Mouse (Mus musculus) hindbrain, postnatal 0 days (tissue): Measurements from ENCODE around the gene Naip1. TPM values are rescaled to one million over a fixed set of nuclear protein-coding genes. Genes with fewer than 3 reads are reported as not detected.

Experiments used
- ATAC-seq: fragments of 200-750 bp; cut with Nextera tagmentation; 2 replicates; pipeline ENCODE4 v1.8.0; 2017; ENCODE audit warnings: mild to moderate bottlenecking, moderate TSS enrichment, moderate library complexity
- DNase-seq: peaks from one replicate; pipeline ENCODE4 v3.0.0-alpha.2; 2015; ENCODE audit warnings: low spot score
- H3K27ac ChIP-seq: fragments of 300-500 bp; sonication (generic); 2 replicates; pipeline ENCODE4 v1.5.1; 2014; ENCODE audit warnings: mild to moderate bottlenecking
- H3K27me3 ChIP-seq: fragments of 300-500 bp; sonication (generic); 2 replicates; pipeline ENCODE4 v1.6.1; 2014; ENCODE audit warnings: low read length, mixed read lengths; ENCODE audit not compliant: insufficient read depth
- H3K36me3 ChIP-seq: fragments of 300-500 bp; sonication (generic); 2 replicates; pipeline ENCODE4 v1.6.1; 2014; ENCODE audit warnings: low read length, mixed read lengths; ENCODE audit not compliant: insufficient read depth
- H3K4me1 ChIP-seq: fragments of 300-500 bp; sonication (generic); 2 replicates; pipeline ENCODE4 v1.6.1; 2014; ENCODE audit warnings: antibody characterized with exemption, low read length, mixed read lengths; ENCODE audit not compliant: insufficient read depth
- H3K4me2 ChIP-seq: fragments of 300-500 bp; sonication (generic); 2 replicates; pipeline ENCODE4 v1.6.1; 2014; ENCODE audit warnings: low read depth, mild to moderate bottlenecking, low read length, moderate library complexity, mixed read lengths
- H3K4me3 ChIP-seq: fragments of 300-500 bp; sonication (generic); 2 replicates; pipeline ENCODE4 v1.5.1; 2014; ENCODE audit warnings: low read length
- H3K9ac ChIP-seq: fragments of 300-500 bp; sonication (generic); replicated peaks from 2 replicates; pipeline ENCODE4 v1.6.1; 2014; ENCODE audit warnings: mild to moderate bottlenecking, low read length, moderate library complexity, mixed read lengths
- H3K9me3 ChIP-seq: fragments of 300-500 bp; sonication (generic); 2 replicates; pipeline ENCODE4 v1.6.1; 2016; ENCODE audit warnings: low read length, mixed read lengths
- CTCF ChIP-seq: IDR thresholded peaks from 2 replicates; pipeline ENCODE4 v1.5.1; 2016; ENCODE audit warnings: antibody characterized with exemption, control low read depth, low read depth
- WGBS: fragments of 180-500 bp; shearing (Covaris S2); extraction: QIAGEN DNeasy Blood & Tissue Kit; methylation state at CpG from one replicate; pipeline ENCODE4 v1.1.7; 2014; 5-methylcytosine and 5-hydroxymethylcytosine counted together
- polyA plus RNA-seq: library from polyadenylated mRNA; unstranded; fragments of >200 nt; fragmentation: Nextera tagmentation; extraction: Ambion mirVana; gene quantifications from 2 replicates; pipeline ENCODE4 v1.2.1, GENCODE M21; 2015
- total RNA-seq: library from RNA; depleted of rRNA; stranded (reverse); fragments of >200 nt; gene quantifications from 2 replicates; pipeline ENCODE4 v1.2.3, GENCODE M21; 2014

Naip1 gene
- total and polyA plus RNA-seq, 2 experiments from 2014 or later = 0.08 to 0.10 TPM

DNA sequence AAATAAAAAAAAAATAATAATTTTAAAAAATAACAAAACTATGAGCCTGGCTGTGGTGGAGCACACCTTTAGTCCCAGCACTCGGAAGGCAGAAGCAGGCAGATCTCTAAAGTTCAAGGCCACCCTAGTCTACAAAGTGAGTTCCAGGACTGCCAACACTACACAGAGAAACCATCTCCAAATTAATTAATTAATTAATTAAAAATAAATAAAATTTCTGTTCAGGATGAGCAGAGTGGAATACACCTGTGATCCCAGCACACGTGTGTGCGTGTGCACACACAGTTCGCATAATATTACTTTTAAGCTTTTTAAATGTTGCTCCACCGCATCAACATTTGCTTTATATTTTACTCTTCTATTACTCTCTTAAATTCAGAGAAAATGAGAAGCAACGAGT, 39.0 kb upstream of the Naip1 start:
- ATAC-seq (peak; percentile 9; the same call in 1 of the 2 replicates), DNase-seq (no peak)
- peak overlapping the region; percentile 72 for H3K9ac ChIP-seq
- peaks cover 22% of the 10 kb centered on the region for H3K36me3 ChIP-seq
- H3K4me2 ChIP-seq = peak overlapping the region; percentile 83
- no peaks in the 10 kb centered on the region for H3K27me3 ChIP-seq
- H3K4me3 ChIP-seq = peak overlapping the region; percentile 84
- H3K27ac ChIP-seq = peak overlapping the region; percentile 81; the same call in 1 of the 2 replicates
- no peak for TF ChIP-seq CTCF
- WGBS = 15% methylated on average over 6 of the region's 6 CpGs
- H3K4me1 ChIP-seq = peaks cover 5% of the 10 kb centered on the region; the same call in 1 of the 2 replicates
- H3K9me3 ChIP-seq = no peaks in the 10 kb centered on the region

DNA sequence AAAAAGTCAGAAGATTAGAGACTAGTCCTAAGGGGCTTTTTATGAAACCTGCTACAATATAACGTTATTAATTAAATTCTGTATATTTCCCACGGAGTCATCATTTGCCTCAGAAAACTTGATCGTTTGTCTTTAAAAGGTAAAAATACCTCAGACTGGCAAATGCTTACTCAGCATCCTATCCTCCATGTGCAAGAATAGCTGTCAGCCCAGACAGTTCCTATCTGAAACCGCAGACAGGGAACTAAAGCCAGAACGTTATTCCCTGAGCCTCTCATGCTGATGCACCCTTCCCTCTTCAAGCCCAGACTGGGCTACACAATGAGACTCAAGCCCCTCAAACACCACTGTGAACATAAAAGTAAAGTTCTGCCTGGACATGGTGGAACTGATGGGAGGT, 37.8 kb upstream of the Naip1 start:
- Histone ChIP-seq H3K4me1 (peaks cover 5% of the 10 kb centered on the region; the same call in 1 of the 2 replicates), H3K27ac (no peak overlapping the region), H3K9me3 (no peaks in the 10 kb centered on the region), H3K9ac (no peak overlapping the region), H3K27me3 (no peaks in the 10 kb centered on the region), H3K4me2 (no peak overlapping the region), H3K36me3 (peaks cover 25% of the 10 kb centered on the region), H3K4me3 (no peak overlapping the region)
- ATAC-seq (no peak), DNase-seq (no peak)
- TF ChIP-seq CTCF = no peak
- WGBS = 88% methylated on average over 5 of the region's 5 CpGs

DNA sequence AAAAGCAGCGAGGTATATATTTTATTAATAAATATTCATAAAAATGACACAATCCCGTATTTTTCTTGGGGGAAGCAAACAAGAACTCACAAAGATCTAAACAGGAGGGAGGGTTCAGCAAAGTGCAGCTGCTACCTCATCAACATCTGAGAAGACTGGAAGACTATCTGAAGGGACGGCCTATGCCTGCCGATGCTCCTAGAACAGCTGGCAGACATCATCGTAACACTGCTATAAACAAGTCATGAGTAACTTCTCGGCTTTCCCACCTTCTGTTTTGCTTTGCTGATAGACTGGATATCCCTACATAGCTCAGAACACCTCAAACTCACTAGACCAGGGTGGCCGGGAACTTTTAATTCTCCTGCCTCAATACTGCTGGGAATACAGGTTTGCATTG, 30.9 kb upstream of the Naip1 start:
- WGBS = 95% methylated on average over 7 of the region's 7 CpGs
- H3K36me3 ChIP-seq = peaks cover 43% of the 10 kb centered on the region
- no peak for ATAC-seq

DNA sequence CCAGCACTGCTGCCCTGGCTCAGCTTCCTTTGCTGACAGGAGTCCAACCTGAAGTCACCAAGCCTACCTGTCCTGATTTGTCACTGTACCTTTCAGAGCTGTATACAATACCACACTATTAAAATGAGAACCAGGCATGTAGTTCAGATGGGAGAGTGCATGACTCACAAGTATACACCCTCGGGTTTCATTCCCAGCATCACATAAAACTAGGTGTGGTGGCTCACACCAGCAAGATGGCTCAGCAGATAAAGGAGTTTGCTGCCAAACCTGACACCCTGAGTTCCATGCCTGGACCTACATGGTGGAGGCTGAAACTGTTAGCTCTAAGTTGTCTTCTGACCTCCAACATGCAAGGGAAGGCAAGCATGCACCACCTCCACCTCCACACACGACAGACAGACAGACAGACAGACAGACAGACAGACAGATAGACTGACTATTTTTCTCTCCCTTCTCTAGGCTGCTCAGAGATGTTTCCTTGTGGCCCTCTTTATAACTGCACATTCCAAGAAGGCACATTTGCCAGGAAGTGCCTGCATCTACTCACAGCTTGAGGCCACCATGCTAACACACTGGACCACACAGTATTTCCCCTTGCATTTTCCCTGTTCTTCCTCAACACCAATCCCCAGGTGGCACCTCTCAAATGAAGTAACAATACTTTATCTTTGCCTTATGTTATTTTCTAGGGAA, 11.0 kb upstream of the Naip1 start:
- H3K36me3 ChIP-seq = peaks cover 20% of the 10 kb centered on the region; the same call in 1 of the 2 replicates
- H3K27me3 ChIP-seq = no peaks in the 10 kb centered on the region
- no peaks in the 10 kb centered on the region for H3K4me1 ChIP-seq
- no peak overlapping the region for H3K4me2 ChIP-seq
- no peak overlapping the region for H3K27ac ChIP-seq
- TF ChIP-seq CTCF = no peak
- H3K9me3 ChIP-seq = no peaks in the 10 kb centered on the region
- WGBS = 92% methylated on average over 2 of the region's 2 CpGs
- no peak overlapping the region for H3K4me3 ChIP-seq
- DNase-seq (no peak), ATAC-seq (no peak)
- no peak overlapping the region for H3K9ac ChIP-seq

More for the DNA sequence above, 30.9 kb upstream of the Naip1 start:
- DNase-seq = no peak
- no peak overlapping the region for H3K4me3 ChIP-seq
- H3K9ac ChIP-seq = no peak overlapping the region
- no peaks in the 10 kb centered on the region for H3K27me3 ChIP-seq
- no peak overlapping the region for H3K27ac ChIP-seq
- no peaks in the 10 kb centered on the region for H3K4me1 ChIP-seq
- H3K4me2 ChIP-seq = no peak overlapping the region
- no peaks in the 10 kb centered on the region for H3K9me3 ChIP-seq
- TF ChIP-seq CTCF = no peak

DNA sequence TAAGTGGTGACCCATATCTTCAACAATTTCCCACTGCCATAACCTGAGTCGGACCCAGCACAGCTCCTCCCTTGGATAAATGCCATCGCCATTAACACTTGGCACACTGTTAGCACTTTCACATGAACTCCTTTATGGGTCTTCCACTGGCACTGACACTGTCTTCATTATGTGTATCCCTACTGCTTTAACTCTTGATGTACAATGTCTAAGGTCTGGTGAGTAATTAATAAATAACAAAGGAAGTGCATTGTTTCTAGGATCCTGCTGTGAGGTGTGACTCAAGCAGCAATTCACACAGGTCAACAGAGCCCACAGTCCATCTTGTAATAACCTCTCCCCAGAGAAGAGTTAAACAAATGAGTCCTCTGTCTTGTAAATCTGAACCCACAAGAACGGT, 8.7 kb upstream of the Naip1 start:
- ATAC-seq = no peak
- no peaks in the 10 kb centered on the region for H3K4me1 ChIP-seq
- H3K9ac ChIP-seq = no peak overlapping the region
- no peak overlapping the region for H3K27ac ChIP-seq
- H3K9me3 ChIP-seq = no peaks in the 10 kb centered on the region
- 52% methylated on average over 3 of the region's 3 CpGs for WGBS
- H3K4me3 ChIP-seq = no peak overlapping the region
- H3K4me2 ChIP-seq = no peak overlapping the region
- DNase-seq = no peak
- H3K27me3 ChIP-seq = no peaks in the 10 kb centered on the region
- peaks cover 5% of the 10 kb centered on the region; the same call in 1 of the 2 replicates for H3K36me3 ChIP-seq
- no peak for TF ChIP-seq CTCF

DNA sequence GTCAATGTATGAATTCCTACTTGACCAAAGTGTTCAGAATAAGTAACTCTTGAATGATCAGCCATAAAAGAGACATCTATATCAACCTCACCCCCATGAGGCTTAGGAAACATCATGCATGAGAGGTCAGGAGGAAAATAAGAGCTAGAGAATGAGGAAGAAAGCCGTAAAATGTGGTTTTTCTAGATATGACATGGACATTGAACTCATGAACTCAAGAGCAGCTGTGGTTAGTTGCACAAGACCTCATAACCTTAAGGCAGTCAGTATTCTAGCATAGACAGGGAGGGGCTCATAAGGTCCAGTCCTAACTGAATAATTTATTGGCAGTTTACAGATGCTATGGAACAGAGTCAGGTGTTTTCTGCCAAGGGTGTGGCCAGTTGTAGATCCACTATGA, 3.2 kb downstream of the Naip1 start:
- Histone ChIP-seq H3K4me3 (no peak overlapping the region), H3K27me3 (no peaks in the 10 kb centered on the region), H3K4me2 (no peak overlapping the region), H3K36me3 (no peaks in the 10 kb centered on the region), H3K9ac (no peak overlapping the region), H3K4me1 (no peaks in the 10 kb centered on the region), H3K9me3 (no peaks in the 10 kb centered on the region), H3K27ac (no peak overlapping the region)
- no peak for TF ChIP-seq CTCF
- ATAC-seq (no peak), DNase-seq (no peak)
- 93% methylated on average over 1 of the region's 1 CpGs for WGBS

DNA sequence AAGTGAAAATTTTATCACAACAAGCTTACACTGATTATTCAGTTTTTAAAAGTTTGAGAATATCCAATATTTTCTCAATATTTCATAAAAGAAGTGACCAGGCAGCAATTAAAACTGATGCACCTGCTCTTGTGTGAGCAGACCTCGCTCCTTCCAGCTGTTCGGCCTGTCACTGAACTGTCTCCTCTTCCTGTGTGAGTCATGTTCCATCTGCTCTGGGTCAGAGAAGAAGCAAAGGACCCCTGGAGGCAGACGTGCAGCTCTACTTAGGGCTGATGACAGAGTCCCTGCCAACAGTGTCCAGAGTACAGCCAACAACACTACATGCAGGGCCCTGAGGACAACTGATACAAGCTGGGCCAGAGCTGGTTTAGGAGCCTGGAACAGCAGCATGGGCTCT, 12.6 kb downstream of the Naip1 start:
- Histone ChIP-seq H3K4me2 (no peak overlapping the region), H3K27ac (no peak overlapping the region), H3K9me3 (no peaks in the 10 kb centered on the region), H3K27me3 (no peaks in the 10 kb centered on the region), H3K4me1 (no peaks in the 10 kb centered on the region), H3K9ac (no peak overlapping the region), H3K4me3 (no peak overlapping the region), H3K36me3 (no peaks in the 10 kb centered on the region)
- no peak for DNase-seq
- no peak for ATAC-seq
- 65% methylated on average over 3 of the region's 3 CpGs for WGBS
- TF ChIP-seq CTCF = no peak
